Mouse (Mus musculus) forebrain, embryonic 12.5 days (tissue): ENCODE results near the gene Gm21970. TPM values are rescaled to one million over a fixed set of nuclear protein-coding genes. Genes with fewer than 3 reads are reported as not detected.
"Not testable (repeated sequence)": the region's sequence is repeated elsewhere in the genome, so short reads cannot be mapped to it uniquely, and the experiment has no call there.

Experiments used
- ATAC-seq: fragments of 200-750 bp; cut with Nextera tagmentation; 2 replicates; pipeline ENCODE4 v1.8.0; 2017; ENCODE audit warnings: moderate TSS enrichment; ENCODE audit not compliant: low FRiP score
- H3K27ac ChIP-seq: fragments of 300-500 bp; sonication (generic); 2 replicates; pipeline ENCODE4 v1.5.1; 2016; ENCODE audit warnings: mild to moderate bottlenecking
- H3K27me3 ChIP-seq: fragments of 300-500 bp; sonication (generic); 2 replicates; pipeline ENCODE4 v1.6.1; 2016; ENCODE audit warnings: mild to moderate bottlenecking
- H3K36me3 ChIP-seq: fragments of 300-500 bp; sonication (generic); replicated peaks from 2 replicates; pipeline ENCODE4 v1.6.1; 2016; ENCODE audit warnings: mild to moderate bottlenecking
- H3K4me1 ChIP-seq: fragments of 300-500 bp; sonication (generic); 2 replicates; pipeline ENCODE4 v1.6.1; 2016
- H3K4me2 ChIP-seq: fragments of 300-500 bp; sonication (generic); 2 replicates; pipeline ENCODE4 v1.6.1; 2016; ENCODE audit warnings: mild to moderate bottlenecking, moderate library complexity
- H3K4me3 ChIP-seq: fragments of 300-500 bp; sonication (generic); replicated peaks from 2 replicates; pipeline ENCODE4 v1.5.1; 2016; ENCODE audit warnings: mild to moderate bottlenecking
- H3K9ac ChIP-seq: fragments of 300-500 bp; sonication (generic); 2 replicates; pipeline ENCODE4 v1.6.1; 2016; ENCODE audit warnings: mild to moderate bottlenecking
- H3K9me3 ChIP-seq: fragments of 300-500 bp; sonication (generic); 2 replicates; pipeline ENCODE4 v1.6.1; 2016
- WGBS: fragments of 180-500 bp; shearing (Covaris S2); methylation state at CpG from one replicate; pipeline ENCODE4 v1.1.7; 2016; 5-methylcytosine and 5-hydroxymethylcytosine counted together
- polyA plus RNA-seq: library from polyadenylated mRNA; unstranded; fragments of >200 nt; fragmentation: Nextera tagmentation; extraction: Ambion mirVana; gene quantifications from 2 replicates; pipeline ENCODE4 v1.2.1, GENCODE M21; 2016

The Gm21970 gene
- polyA plus RNA-seq, 1 experiment from 2014 or later = not detected

DNA sequence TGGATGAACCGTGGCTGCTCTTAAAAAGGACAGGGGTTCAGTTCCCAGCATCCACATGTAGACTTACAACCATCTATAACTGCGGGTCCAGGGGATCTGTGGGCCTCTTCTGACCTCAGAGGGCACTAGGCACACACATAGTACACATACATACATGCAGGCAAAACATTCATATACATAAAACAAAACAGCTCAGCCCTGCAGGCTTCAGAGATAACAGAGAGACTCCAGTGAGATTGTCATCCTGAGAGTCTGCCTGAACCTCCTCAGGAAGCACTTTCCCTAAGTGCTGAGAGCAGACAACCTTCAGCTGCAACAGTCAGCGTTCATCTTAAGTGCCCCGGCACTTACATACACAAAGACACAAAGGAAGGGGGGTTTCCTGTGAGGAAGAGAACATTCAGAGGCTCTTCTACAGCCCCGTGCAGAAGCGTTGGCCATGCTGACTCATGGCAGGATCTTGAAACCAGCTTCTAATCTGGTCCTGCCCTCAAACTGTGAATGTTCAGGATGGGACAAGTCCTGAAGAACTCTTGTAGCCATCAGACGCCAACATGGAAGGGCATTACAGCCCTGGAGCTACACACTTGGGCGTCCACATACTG, 41.9 kb downstream of the Gm21970 start:
- 0 out of 2 replicates have a peak, but pooled peaks cover 5% of the 10 kb centered on the region for H3K4me1 ChIP-seq
- no peak overlapping the region for H3K4me3 ChIP-seq
- WGBS = 68% methylated on average over 8 of the region's 8 CpGs
- H3K27me3 ChIP-seq = no peaks in the 10 kb centered on the region
- H3K36me3 ChIP-seq = no peaks in the 10 kb centered on the region
- no peaks in the 10 kb centered on the region for H3K9me3 ChIP-seq
- ATAC-seq = no peak
- H3K27ac ChIP-seq = no peak overlapping the region
- no peak overlapping the region for H3K4me2 ChIP-seq
- H3K9ac ChIP-seq = no peak overlapping the region

DNA sequence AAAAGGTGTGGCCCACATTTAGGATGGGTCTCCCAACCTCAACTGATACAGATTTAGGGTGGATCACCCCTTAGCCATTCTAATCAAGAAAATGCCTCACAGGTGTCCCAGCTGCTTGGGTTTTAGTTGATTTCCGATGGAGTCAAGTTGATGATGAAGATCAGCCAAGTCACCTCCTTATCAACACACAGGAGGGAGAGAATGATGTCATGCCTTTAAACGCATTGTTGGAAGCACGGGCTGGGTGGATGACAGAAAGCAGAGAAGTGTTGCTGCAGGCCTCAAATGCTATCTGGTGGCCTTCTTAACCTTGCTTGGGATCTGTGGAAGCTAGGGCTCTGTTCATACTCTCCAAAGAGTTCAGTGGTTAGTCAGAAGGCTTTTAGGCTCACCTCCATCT, 42.6 kb downstream of the Gm21970 start:
- Histone ChIP-seq H3K4me3 (no peak overlapping the region), H3K9me3 (no peaks in the 10 kb centered on the region), H3K27me3 (no peaks in the 10 kb centered on the region), H3K4me2 (no peak overlapping the region), H3K36me3 (no peaks in the 10 kb centered on the region), H3K9ac (no peak overlapping the region), H3K4me1 (0 out of 2 replicates have a peak, but pooled peaks cover 5% of the 10 kb centered on the region), H3K27ac (no peak overlapping the region)
- 92% methylated on average over 3 of the region's 3 CpGs for WGBS
- ATAC-seq = no peak

DNA sequence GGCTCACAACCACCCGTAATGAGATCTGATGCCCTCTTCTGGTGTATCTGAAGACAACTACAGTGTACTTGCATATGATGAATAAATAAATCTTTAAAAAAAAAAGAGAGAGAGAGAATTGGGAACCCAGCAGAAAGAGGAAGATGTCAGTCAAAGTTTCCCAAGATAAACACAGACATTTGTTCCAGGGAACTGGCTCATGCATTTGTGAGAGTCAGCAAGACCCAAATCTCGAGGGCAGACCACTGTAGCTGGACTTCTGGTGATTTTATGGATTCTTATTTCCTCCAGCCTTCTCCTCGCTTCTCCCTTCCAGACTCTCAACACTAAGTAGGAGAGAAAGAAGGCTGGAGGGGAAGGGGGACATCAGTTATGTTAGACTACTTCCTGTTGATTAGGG, 46.6 kb downstream of the Gm21970 start:
- H3K27ac ChIP-seq = no peak overlapping the region
- H3K4me1 ChIP-seq = 0 out of 2 replicates have a peak, but pooled peaks cover 1% of the 10 kb centered on the region
- no peaks in the 10 kb centered on the region for H3K9me3 ChIP-seq
- no peak for ATAC-seq
- no peaks in the 10 kb centered on the region for H3K27me3 ChIP-seq
- no peak overlapping the region for H3K9ac ChIP-seq
- no peak overlapping the region for H3K4me2 ChIP-seq
- no peaks in the 10 kb centered on the region for H3K36me3 ChIP-seq
- WGBS = 63% methylated on average over 3 of the region's 3 CpGs
- H3K4me3 ChIP-seq = no peak overlapping the region

DNA sequence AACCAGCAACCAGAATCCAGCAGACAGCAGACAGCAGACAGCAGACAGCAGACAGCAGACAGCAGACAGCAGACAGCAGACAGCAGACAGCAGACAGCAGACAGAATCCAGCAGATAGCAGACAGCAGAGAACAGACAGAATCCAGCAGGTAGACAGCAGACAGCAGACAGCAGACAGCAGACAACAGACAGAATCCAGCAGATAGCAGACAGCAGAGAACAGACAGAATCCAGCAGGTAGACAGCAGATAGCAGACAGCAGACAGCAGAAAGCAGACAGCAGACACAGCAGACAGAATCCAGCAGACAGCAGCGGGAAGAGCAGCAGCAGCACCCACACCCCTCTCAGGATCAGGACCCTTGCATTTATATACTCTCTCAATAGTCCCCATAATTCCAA, 47.1 kb downstream of the Gm21970 start:
- H3K27ac ChIP-seq, H3K9me3 ChIP-seq, H3K4me1 ChIP-seq, H3K4me2 ChIP-seq, H3K9ac ChIP-seq, H3K36me3 ChIP-seq, ATAC-seq, H3K4me3 ChIP-seq, H3K27me3 ChIP-seq: not testable (repeated sequence)
- WGBS = 88% methylated on average over 1 of the region's 1 CpGs

DNA sequence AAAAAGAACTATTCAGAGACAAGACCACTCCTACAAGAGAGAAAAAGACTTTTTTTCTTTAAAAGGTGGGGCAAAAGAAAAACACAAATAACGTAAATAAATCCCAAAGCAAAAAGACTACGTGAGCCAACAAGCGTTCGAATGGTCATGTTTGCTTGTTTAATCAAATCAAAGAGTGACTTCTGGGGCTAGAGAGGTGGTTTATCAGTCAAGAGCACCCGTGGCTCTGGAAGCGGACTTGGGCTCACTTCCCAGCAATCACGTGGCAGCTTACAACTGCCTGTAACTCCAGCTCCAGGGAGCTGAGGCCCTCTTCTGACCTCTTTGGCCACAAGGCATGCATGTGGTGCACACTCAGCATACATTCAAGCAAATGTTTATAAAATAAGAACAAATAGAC, 49.8 kb downstream of the Gm21970 start:
- no peak overlapping the region for H3K27ac ChIP-seq
- no peak for ATAC-seq
- 76% methylated on average over 7 of the region's 7 CpGs for WGBS

DNA sequence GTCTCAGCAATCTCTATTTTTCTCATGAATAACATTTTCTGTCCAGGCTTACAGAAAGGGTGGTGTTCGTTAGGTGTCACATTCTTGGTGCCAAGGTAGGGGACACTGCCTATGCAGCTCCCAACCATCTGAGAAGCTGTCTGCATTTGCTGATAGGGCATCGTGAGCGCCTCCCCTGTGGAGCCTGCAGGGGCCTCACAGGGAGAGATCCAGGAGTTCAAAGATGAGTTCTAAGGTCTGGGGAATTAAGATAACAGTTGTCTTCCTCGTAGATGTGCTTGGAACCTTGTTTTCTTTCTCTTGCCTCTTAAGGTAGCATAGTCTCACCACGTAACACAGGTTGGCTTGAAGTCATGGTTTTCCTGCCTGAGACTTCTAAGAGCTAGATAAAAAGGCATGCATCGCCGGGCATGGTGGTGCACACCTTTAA, 50.3 kb downstream of the Gm21970 start:
- H3K27ac ChIP-seq = no peak overlapping the region
- no peaks in the 10 kb centered on the region for H3K4me1 ChIP-seq
- no peaks in the 10 kb centered on the region for H3K36me3 ChIP-seq
- H3K4me3 ChIP-seq = no peak overlapping the region
- no peak overlapping the region for H3K9ac ChIP-seq
- WGBS = 84% methylated on average over 7 of the region's 7 CpGs
- no peaks in the 10 kb centered on the region for H3K27me3 ChIP-seq
- ATAC-seq = no peak
- no peaks in the 10 kb centered on the region for H3K9me3 ChIP-seq
- no peak overlapping the region for H3K4me2 ChIP-seq

More for the DNA sequence above, 49.8 kb downstream of the Gm21970 start:
- no peaks in the 10 kb centered on the region for H3K36me3 ChIP-seq
- no peaks in the 10 kb centered on the region for H3K9me3 ChIP-seq
- H3K4me1 ChIP-seq = no peaks in the 10 kb centered on the region
- no peak overlapping the region for H3K4me2 ChIP-seq
- no peaks in the 10 kb centered on the region for H3K27me3 ChIP-seq
- no peak overlapping the region for H3K9ac ChIP-seq
- no peak overlapping the region for H3K4me3 ChIP-seq

DNA sequence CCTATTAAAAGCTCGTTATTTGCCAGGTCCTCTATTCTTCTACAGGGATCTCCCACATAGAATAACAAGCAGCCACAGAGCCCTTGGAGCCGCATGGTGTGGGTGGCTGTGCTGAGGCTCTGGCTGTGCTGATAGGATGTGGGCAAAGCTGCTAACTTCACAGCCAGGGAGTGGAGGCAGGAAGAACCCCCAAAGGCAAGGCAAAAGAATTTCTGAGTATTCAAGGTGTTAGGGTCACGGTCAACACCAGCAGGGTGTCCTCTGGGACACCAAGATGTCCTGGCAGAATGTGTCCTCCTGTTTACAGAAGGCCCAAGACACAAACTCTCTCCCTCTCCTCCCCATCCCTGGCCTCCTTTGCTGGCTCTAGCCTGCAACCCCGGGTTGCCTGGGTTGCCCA, 50.9 kb downstream of the Gm21970 start:
- H3K4me2 ChIP-seq = no peak overlapping the region
- H3K36me3 ChIP-seq = no peaks in the 10 kb centered on the region
- no peak overlapping the region for H3K27ac ChIP-seq
- no peak overlapping the region for H3K9ac ChIP-seq
- H3K4me3 ChIP-seq = no peak overlapping the region
- no peaks in the 10 kb centered on the region for H3K27me3 ChIP-seq
- no peak for ATAC-seq
- no peaks in the 10 kb centered on the region for H3K4me1 ChIP-seq
- H3K9me3 ChIP-seq = no peaks in the 10 kb centered on the region
- 69% methylated on average over 4 of the region's 4 CpGs for WGBS

DNA sequence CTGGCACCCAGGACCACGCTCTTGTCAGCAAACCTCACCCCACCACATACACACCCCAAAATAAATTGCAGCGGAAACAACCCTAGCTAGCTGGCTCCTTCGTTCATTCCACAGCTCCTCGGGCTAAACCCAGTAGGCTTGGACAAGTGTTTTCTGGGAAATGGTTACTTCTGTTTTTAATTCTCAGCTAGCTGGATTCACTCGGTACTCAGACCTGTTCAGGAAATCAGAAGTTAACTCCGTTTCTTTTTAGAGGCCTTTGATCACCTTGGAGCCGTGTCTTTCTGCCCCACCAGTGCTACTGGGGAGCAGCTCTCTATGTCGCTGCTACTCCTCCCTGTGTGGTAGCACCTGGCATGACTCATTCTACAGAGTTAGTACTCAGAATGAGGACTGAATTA, 51.7 kb downstream of the Gm21970 start:
- no peak for ATAC-seq
- H3K9me3 ChIP-seq = no peaks in the 10 kb centered on the region
- 81% methylated on average over 8 of the region's 8 CpGs for WGBS

DNA sequence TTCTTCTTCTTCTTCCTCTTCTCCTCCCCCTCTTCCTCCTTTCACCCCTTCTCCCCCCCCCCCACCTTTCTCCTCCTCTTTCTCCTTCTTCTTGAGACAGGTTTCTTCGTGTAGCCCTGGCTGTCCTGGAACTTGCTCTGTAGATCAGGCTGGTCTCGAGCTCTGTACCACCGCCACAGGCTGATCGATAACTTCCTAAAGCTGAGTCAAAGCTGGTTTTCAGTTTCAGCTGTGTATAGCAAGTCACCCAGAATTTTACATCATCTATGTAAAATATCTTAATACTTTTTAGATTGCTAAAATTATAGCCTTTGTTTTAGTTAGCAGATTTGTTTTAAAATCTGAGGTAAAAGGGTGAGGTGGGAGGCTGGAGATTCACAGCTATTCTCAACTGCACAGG, 53.3 kb downstream of the Gm21970 start:
- WGBS = 94% methylated on average over 4 of the region's 4 CpGs
- Histone ChIP-seq H3K4me3 (no peak overlapping the region), H3K9me3 (no peaks in the 10 kb centered on the region), H3K4me2 (no peak overlapping the region), H3K36me3 (no peaks in the 10 kb centered on the region), H3K4me1 (no peaks in the 10 kb centered on the region), H3K27ac (no peak overlapping the region), H3K9ac (no peak overlapping the region), H3K27me3 (no peaks in the 10 kb centered on the region)
- no peak for ATAC-seq

More for the DNA sequence above, 51.7 kb downstream of the Gm21970 start:
- H3K4me1 ChIP-seq = no peaks in the 10 kb centered on the region
- no peak overlapping the region for H3K4me2 ChIP-seq
- H3K4me3 ChIP-seq = no peak overlapping the region
- no peak overlapping the region for H3K9ac ChIP-seq
- H3K36me3 ChIP-seq = no peaks in the 10 kb centered on the region
- no peaks in the 10 kb centered on the region for H3K27me3 ChIP-seq
- no peak overlapping the region for H3K27ac ChIP-seq

DNA sequence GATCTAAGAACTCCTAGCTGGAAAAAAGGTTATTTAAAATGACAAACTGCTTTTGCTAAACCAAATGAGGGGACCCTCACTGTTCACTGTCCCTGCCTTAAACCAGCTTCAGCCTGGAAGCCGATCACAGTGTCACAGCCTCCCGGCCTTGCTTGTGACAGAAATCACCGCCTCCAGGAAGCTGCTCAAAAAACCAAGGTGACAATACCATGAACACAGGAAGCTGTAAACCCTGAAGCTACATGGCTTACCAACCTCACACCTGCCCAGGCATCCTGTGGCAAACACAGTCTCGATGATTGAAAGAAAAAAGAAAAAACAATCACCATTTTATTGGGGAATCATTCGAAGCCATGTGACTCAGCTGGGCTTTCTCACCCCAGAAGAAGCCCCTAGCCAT, 54.0 kb downstream of the Gm21970 start:
- no peaks in the 10 kb centered on the region for H3K36me3 ChIP-seq
- no peak overlapping the region for H3K9ac ChIP-seq
- no peak for ATAC-seq
- no peaks in the 10 kb centered on the region for H3K9me3 ChIP-seq
- H3K4me3 ChIP-seq = no peak overlapping the region
- H3K27ac ChIP-seq = no peak overlapping the region
- WGBS = 91% methylated on average over 5 of the region's 5 CpGs
- H3K27me3 ChIP-seq = no peaks in the 10 kb centered on the region
- no peak overlapping the region for H3K4me2 ChIP-seq
- no peaks in the 10 kb centered on the region for H3K4me1 ChIP-seq

DNA sequence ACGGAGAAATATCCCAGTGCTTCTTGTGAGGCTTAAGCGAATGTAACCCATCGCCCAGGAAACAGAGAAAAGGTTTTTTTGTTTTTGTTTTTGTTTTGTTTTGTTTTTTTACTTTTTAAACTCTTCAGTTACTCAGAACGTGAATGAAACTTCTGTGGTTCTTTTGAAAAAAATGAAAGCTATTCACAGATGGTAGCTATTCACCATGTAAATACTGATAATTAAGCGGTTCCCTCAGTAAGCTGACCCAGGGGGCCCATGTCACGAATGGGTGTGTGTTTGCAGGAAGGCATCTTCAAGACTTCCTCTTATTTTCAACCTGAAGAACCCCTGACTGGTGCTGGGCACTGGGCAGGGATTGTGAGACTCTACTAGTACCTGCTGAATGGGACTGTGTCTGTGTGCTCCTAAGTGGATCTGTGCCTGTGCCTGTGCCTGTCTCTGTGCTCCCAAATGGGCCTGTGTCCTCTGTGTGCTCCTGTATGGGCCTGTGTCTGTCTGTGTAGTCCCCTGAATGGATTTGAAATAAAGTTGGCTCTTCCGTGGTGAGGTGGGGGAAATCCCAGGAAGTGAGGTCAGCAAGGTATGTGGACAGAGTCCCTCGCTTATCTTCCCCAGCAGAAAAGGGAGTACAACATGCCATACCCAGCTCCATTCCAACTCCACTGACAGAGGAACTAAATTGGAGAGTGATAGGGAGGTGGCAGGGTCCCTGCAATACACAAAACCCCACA, 55.4 kb downstream of the Gm21970 start:
- Histone ChIP-seq H3K36me3 (no peaks in the 10 kb centered on the region), H3K4me3 (no peak overlapping the region), H3K9ac (no peak overlapping the region), H3K27me3 (no peaks in the 10 kb centered on the region), H3K27ac (no peak overlapping the region), H3K4me2 (no peak overlapping the region), H3K9me3 (no peaks in the 10 kb centered on the region), H3K4me1 (no peaks in the 10 kb centered on the region)
- ATAC-seq = no peak
- 68% methylated on average over 8 of the region's 8 CpGs for WGBS

DNA sequence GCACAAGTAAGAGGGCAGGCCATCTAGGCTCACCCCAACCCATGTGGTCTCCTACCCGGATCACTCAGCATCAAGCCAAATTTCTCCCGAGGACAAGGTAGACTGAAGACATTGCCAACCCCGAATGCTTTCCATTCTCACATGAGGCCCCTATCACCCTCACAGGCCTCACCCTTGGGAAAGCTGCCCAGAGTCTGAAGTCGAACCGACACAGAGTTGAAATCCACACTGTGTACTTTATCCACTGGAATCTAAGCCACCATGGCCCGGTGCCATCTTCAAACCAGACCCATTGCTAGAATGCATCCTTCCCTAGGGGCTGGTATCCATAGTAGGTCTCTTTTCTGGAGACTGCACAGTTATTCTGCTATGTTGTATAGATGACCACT, 56.0 kb downstream of the Gm21970 start:
- Histone ChIP-seq H3K9ac (no peak overlapping the region), H3K9me3 (no peaks in the 10 kb centered on the region), H3K4me2 (no peak overlapping the region), H3K36me3 (no peaks in the 10 kb centered on the region), H3K27ac (no peak overlapping the region), H3K27me3 (no peaks in the 10 kb centered on the region), H3K4me1 (no peaks in the 10 kb centered on the region), H3K4me3 (no peak overlapping the region)
- no peak for ATAC-seq
- WGBS = 93% methylated on average over 6 of the region's 6 CpGs

DNA sequence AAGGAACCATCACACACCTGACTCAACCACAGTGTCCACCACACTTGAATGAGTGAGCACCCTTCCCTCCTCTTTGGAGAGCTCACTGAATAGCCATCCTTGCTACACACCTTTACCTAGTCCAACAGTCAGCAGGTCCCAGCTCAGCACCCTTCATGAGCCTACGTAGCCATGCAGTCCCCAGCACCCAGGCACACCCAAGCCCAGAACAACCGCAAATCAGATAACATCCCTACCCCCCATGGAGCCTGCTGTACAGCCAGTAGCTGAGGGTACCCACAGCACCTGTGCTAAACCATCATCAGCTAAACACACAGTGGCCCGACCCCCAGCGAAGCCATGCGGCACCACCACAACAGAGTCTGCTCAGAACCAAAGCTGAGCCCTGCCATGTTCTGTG, 56.6 kb downstream of the Gm21970 start:
- ATAC-seq = no peak
- H3K9me3 ChIP-seq = no peaks in the 10 kb centered on the region
- 95% methylated on average over 5 of the region's 5 CpGs for WGBS

More for the DNA sequence above, 56.6 kb downstream of the Gm21970 start:
- Histone ChIP-seq H3K36me3 (no peaks in the 10 kb centered on the region), H3K27me3 (no peaks in the 10 kb centered on the region), H3K4me1 (no peaks in the 10 kb centered on the region), H3K9ac (no peak overlapping the region), H3K27ac (no peak overlapping the region), H3K4me3 (no peak overlapping the region), H3K4me2 (no peak overlapping the region)
